Mouse (Mus musculus) G1E (cell line): ENCODE measurements around the gene Pou2f2.

ENCODE experiments used
- CTCF ChIP-seq: IDR thresholded peaks from 2 replicates; pipeline ENCODE4 v1.5.1; 2012; ENCODE audit warnings: low read depth, low read length, inconsistent platforms, mixed read lengths
- GATA1 ChIP-seq: IDR thresholded peaks from 2 replicates; pipeline ENCODE4 v1.6.1; 2012; ENCODE audit warnings: borderline replicate concordance, low read length, inconsistent platforms, mixed read lengths
- POLR2AphosphoS5 ChIP-seq: IDR thresholded peaks from 2 replicates; pipeline ENCODE4 v1.6.1; 2012; ENCODE audit warnings: low read depth, low read length, inconsistent platforms; ENCODE audit not compliant: insufficient replicate concordance
- TAL1 ChIP-seq: conservative IDR thresholded peaks from 2 replicates; pipeline ENCODE4 v1.6.1; 2012; ENCODE audit warnings: low read depth, low read length, inconsistent platforms, mixed read lengths

DNA sequence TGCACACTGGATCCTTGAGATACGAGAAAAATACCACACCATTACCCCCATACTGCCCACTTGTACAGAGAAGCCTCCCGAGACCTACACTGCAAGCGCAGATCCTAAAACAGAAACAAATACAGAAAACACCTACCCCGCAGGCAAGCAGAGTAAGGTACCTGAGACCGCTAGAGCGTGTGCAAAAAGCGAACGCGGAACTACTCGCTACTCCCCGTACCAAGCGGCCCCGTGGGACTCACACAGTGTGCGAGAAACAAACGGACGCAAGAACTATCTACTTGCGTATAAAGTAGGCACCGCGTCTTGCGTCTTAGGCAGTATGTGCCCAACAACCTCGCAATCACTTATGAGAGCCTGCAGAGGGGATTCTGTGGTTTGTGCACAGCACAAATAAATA is 2.3 kb upstream of the Pou2f2 start:
- no peak for TF ChIP-seq CTCF
- no peak for TF ChIP-seq TAL1
- no peak for TF ChIP-seq GATA1
- no peak for TF ChIP-seq POLR2AphosphoS5
